Mouse (Mus musculus) embryonic stem cell, embryonic (primary cell): ENCODE results near the gene Gm37240.

Experiments used
- CTCF ChIA-PET, 4 experiments: fragments of 300-600 bp in 2 of 4; fragments of 350-600 bp in 2 of 4; sonication (Branson Sonifier 250); formaldehyde crosslinking; loops; one replicate each; lab custom pipeline; 2022; ENCODE audit warnings: inconsistent platforms in 2 of 4; lab: Charles Lee
- POLR2A ChIA-PET, 4 experiments: fragments of 300-600 bp in 2 of 4; fragments of 350-600 bp in 2 of 4; sonication (Branson Sonifier 250); formaldehyde crosslinking; loops; one replicate each; lab custom pipeline; 2022; ENCODE audit warnings: antibody characterized with exemption in 4 of 4, inconsistent platforms in 1 of 4; lab: Charles Lee

Gene Gm37240

DNA sequence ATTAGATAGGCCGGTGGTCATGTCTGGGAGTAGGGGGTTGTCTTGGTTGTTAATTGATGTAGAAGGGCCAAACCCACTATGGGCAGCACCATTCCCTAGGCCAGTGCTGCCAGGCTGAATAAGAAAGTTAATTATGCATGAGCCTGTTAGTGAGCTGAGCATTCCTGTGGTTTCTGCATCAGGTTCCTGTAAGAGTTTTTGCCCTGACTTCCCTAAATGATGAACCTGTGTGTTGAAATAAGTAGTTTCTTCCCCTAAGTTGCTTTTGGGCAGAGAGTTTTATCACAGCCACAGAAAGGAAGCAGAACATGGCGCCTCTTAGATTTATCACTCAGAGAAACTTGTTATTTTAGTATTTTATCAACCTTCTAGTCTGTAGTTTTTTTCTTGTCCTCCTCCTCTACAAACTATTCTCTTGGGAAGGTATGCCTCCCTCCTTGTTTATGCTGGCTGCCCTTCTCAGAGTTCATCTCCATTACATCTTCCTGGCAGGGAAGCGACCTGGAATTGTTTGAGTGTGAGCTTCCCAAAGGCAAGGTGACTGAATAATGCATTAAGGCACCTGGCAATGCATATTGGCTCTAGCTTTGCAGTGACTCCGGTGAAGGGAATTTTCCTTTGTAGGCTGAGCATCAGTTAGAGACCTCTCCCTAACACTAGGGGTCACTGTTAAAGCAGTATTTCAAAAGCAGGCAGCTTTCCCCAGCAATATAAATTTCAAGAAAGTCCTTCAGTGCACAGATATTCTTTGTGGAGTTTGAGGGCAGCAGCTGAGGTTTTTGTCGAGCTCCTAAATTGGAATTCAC, 1272.1 kb downstream of the Gm37240 start:
- POLR2A ChIA-PET = interaction anchor here in 2 of 4 experiments (0.8 to 2.3 kb wide), 5 partner anchors 12 to 50 kb away, joined by 3 to 8 read pairs (median 4); partner anchors contain the start of gene Tmem154 (in 1 of the 2)
- CTCF ChIA-PET = interaction anchor here (0.5 to 1.9 kb wide), 39 partner anchors 8 to 439 kb away, joined by 3 to 14 read pairs (median 3); partner anchors contain the start of gene Arfip1 (in 1 of the 4)

DNA sequence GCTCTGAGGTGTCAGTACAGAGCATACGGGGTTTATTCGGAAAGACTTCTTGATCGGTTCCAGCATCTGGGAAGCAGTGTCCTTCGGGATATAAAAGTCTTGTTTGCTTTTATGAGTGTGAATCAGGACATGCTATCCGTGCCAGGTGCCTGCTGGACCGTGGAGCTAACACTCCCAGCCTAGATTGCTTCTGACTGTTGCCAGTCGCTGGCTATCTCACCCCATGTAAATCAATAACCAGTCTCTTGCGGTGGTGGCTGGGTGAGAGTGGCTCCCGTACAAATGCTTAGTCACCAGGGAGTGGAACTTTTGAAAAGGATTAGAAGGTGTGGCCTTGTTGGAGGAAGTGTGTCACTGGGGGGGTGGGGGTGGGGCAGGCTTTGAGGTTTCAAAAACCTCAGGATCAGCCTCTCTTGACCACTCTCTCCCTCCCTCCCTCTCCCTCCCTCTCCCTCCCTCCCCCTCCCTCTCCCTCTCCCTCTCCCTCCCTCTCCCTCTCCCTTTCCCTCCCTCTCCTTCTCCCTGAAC, 1277.1 kb downstream of the Gm37240 start:
- POLR2A ChIA-PET = interaction anchor here in 2 of 4 experiments (0.5 to 1.4 kb wide), 4 partner anchors 27 to 336 kb away, joined by 3 read pairs; no protein-coding TSS in a partner anchor
- CTCF ChIA-PET = no interaction called here

DNA sequence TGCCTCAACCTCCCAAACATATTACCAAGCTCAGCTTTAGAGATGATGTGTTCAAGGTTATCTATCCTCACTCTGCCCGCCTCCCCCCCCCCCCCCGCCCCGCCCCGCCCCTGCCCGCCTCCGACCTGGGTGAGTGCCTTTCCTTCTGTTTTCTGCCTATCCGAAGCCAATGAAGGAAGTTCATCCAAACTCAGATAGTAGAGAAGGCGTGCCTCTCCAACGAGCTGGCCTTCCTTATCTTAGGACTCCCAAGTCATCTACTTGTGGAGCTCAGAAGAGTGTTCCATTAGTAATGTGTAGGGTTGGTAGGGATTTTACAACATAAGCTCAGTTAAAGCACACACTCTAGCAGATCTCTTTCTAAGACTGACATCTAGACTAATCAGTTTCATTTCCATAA, 1284.1 kb downstream of the Gm37240 start:
- ChIA-PET POLR2A (interaction anchor here in 1 of 4 experiments (0.5 to 1.3 kb wide), 6 partner anchors 10 to 350 kb away, joined by 3 to 5 read pairs (median 4); partner anchors contain the start of gene Tigd4), CTCF (interaction anchor here in 3 of 4 experiments (0.6 to 1.2 kb wide), 3 partner anchors 12 to 289 kb away, joined by 3 to 7 read pairs (median 3); no protein-coding TSS in a partner anchor)

DNA sequence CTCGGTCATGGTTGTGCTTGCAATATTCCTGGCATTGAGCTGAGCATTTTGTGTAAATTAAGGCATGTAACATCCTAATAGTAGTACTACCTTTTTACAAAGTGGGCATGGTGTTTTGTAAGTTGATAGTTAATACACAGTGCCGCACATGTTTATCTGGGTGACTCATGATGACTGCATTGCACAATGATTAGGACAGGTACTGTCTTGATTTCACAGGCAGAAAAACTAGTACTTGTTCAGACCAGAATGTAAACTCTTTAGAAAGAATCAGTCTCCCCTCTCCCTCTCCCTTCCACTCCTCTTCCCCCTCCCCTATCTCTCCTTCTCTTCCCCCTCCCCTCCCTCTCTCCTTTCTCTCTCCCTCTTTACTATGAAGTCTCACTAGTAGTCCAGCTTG, 1284.6 kb downstream of the Gm37240 start:
- CTCF ChIA-PET = no interaction called here
- POLR2A ChIA-PET = interaction anchor here in 1 of 4 experiments (0.5 to 1.3 kb wide), 4 partner anchors 10 to 302 kb away, joined by 3 to 5 read pairs (median 4); partner anchors contain the start of gene Tigd4

DNA sequence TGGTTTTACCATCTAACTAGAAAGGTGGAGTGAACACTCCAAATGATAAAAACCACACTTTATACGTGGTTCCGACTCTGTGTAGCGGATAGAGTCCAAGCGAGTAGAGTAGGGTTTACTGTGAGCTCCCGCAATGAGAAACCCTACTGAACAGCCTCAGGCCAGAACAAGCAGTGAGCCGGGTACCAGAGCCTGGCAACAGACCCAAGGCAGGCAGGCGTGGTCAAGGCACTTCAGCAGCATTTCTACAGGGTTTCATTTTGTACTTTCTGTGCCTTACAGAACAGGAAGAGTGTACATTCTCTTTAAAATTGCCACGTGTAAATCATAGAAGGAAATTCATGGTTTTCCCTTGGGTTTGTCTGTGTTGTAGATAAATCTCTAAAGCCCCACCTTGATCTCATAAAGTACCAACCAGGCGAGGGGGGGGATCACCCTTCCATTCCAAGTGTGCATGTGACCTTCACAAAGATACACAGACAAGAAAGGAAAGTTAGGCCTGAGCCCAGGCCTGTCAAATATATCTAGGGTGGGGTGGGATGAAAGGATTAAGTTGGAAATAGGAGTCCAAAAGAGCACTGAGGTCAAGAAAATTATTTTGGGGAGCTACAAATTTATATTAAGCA, 1285.3 kb downstream of the Gm37240 start:
- CTCF ChIA-PET = no interaction called here
- POLR2A ChIA-PET = interaction anchor here in 2 of 4 experiments (0.6 to 1.3 kb wide), 2 partner anchors 13 to 287 kb away, joined by 3 to 4 read pairs; no protein-coding TSS in a partner anchor

DNA sequence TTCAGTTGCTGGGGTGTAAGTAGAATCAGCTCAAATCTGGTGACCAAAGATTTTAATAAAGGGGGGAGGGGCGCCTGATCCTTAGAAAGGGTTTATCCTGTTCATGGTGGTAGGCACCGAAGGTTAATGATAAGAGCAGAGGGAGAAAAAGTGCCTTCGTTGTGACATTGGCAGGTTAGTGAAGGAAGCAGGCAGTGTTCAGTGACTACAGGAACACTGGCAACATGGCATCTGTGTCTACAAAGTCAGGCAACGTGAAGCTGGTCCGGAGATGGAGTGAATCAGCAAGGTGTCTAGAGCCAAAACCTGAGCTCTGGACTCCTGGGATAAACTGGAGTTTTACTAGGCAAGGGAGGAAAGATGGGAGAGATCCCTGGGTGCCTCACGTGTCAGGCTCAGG, 1288.6 kb downstream of the Gm37240 start:
- ChIA-PET POLR2A (no interaction called here), CTCF (interaction anchor here in 1 of 4 experiments (0.5 kb wide), 1 partner anchor 115 kb away, joined by 5 read pairs; no protein-coding TSS in a partner anchor)

DNA sequence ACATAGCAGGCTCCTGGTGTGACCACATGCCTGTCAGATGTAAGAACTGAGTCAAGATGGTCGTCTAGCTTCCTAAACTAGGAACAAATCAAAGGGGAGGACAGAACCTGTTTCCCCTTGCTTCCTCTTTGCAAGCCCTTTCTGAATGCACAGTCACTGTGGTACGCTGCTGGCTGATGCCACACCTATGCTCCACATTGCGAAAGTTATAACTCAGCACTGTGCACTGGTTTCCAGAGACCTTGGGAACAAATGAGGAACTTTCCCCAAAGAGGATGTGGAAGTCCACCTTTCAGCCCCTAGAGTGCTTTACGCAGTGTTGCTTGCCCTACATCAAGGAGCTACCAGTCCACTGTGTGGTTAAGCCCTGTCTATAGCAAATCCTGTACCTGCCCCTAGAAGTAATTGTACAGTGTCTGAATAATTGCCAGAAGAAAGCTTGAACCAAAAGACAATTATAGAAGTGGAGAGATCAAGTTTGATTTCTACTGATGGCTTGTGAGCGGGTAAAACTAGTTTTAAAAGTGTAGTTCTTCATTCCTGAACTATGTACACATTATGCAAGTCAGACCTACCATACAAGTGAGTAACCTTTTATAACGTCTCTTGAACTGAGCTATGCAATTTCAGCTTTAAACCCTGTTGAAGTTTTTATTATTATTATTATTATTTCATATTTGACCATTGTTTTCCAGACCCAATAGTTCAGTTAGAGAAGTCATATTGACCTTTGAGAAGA, 1289.2 kb downstream of the Gm37240 start:
- ChIA-PET POLR2A (no interaction called here), CTCF (interaction anchor here in 1 of 4 experiments (0.5 kb wide), 1 partner anchor 114 kb away, joined by 5 read pairs; no protein-coding TSS in a partner anchor)

DNA sequence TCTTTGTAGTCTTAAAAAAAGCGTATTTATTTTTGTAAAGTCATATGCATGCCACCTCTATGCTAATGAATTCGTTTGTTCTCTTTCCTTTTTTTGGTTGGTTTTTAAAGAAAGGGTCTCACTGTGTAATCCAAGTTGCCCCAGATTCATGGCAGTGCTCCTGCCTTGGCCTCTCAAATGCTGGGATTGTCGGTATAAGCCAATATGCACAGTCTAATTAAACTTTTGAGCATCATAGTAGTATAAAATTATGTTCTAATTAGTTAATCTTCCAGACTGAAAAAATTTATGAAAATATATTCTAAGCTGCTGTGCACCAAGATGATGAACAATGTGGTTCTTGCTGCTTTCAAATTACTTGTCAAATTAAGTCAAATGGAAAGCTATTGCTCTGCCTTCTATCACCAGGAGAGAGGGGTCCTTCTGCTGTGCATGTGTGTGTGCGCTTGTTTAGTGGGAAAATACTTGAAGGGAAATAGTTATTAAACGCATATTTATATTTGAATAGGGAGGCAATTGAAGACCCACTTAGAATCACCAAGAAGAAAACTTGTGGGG, 1291.6 kb downstream of the Gm37240 start:
- ChIA-PET CTCF (interaction anchor here in 1 of 4 experiments (2.0 kb wide), 1 partner anchor 20 kb away, joined by 4 read pairs; no protein-coding TSS in a partner anchor), POLR2A (interaction anchor here in 2 of 4 experiments (0.7 to 0.9 kb wide), 2 partner anchors 54 to 249 kb away, joined by 3 to 5 read pairs; no protein-coding TSS in a partner anchor)

DNA sequence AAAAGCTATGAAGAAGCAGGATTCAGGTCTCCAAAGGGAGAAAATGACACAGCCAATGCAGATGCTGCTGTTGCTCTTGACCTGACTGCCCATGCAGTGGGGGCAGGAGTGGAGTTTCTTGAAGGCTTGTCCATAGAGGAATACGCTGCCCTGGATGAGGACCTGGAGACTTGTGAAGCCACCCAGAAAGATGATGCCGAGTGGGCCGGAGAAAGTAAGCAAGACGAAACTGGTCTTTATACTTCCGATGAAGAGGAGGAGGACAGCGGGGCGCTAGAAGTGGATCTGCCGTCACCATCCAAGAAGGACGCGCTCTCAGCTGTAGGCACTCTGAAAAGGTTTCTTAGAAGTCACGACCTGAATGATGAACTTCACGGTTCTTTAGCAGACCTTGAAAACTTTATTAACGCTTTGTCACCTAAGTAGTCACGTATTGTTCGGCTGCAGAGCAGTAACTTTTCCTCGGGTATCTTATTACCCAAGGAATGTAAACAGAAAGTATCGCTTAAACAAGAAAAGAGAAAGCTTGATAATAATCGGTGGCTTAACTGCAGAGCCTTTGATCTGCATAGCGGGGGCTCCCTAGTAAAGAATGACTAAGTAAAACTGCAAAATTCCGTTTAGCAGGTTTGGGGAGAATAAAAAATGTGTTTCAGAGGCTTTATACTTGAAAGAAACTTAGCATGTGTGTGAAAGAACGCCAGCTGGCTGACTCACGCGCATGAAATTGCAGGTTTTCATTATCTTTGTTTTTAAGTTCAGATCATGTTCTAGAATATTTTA, 1292.2 kb downstream of the Gm37240 start:
- ChIA-PET POLR2A (interaction anchor here in 3 of 4 experiments (0.5 to 1.1 kb wide), 4 partner anchors 12 to 53 kb away, joined by 3 read pairs; partner anchors contain the start of gene Arfip1 (in 1 of the 3)), CTCF (interaction anchor here in 2 of 4 experiments (0.8 to 2.0 kb wide), 3 partner anchors 17 to 20 kb away, joined by 3 to 4 read pairs (median 3); no protein-coding TSS in a partner anchor)

DNA sequence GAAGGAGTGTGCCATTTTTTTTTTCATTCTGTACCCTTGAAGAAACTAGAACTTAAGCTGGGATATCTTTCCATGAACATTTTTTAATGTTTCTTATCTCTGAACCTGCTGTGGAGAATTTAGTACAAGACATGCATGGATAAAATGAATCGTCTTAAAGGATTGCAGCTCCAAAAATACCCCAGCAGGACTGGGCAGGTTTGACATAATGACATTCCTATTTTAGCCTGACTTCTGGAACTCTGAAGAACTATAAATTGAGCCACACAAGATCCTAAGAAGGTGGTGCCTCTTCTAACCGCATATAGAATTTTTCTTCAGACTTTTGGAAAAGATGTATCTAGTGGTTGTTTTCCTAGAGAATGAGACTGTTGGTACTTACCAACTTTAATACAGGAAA, 1294.0 kb downstream of the Gm37240 start, which contains the start of gene Tigd4:
Gene Tigd4 (plus strand): TSS at position 301 of the 400 bp plus-strand sequence.
- POLR2A ChIA-PET = interaction anchor here in 1 of 4 experiments (0.9 to 1.0 kb wide), 2 partner anchors 10 to 11 kb away, joined by 3 read pairs; partner anchors contain the start of gene Arfip1
- CTCF ChIA-PET = interaction anchor here in 1 of 4 experiments (0.6 to 0.7 kb wide), 2 partner anchors 258 to 1330 kb away, joined by 3 to 8 read pairs; no protein-coding TSS in a partner anchor

DNA sequence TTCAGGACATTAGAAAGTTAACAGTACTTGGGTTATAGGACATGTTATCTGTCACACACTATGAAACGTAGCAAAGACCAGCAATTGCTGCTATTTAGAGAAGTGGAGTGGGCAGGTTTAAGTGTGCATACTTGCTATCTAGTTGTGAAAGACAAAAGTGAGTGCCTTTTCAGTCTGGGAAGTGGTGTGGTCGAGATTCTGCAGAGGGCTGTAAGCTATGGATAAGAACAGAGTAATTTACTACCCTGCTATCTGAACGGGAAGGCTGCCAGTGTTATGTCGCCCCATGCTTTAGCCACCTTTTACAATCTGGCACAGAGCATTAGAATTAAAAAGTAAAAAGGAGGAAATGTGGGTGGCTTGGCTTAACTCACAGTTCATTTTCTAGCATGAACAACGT, 1300.6 kb downstream of the Gm37240 start:
- ChIA-PET POLR2A (no interaction called here), CTCF (no interaction called here)

DNA sequence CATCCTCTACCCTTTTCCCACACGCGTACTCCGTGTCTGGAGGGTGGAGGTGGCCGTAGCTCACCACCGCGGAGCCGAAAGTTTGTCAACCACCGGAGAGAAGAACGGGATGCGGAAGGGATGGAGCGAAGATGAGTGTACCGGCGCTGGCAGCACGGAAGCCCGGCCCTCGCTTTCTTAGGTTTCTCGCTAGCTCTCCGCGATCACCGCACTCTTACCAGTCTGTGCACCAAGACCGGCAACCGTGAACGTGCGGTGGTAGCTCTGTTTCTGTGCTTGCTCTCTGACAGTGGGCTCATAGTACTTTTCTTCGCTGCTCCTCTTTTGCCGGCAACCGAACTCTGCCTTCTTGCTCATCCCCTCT, 1304.4 kb downstream of the Gm37240 start:
- ChIA-PET POLR2A (interaction anchor here in 3 of 4 experiments (0.7 to 1.8 kb wide), 15 partner anchors 9 to 1305 kb away, joined by 3 to 6 read pairs (median 3); partner anchors contain the start of genes Glt28d2 (in 1 of the 3), Gm37240 (in 1 of the 3) and Tigd4 (in 1 of the 3)), CTCF (interaction anchor here in 3 of 4 experiments (0.6 to 1.6 kb wide), 3 partner anchors 21 to 260 kb away, joined by 3 to 5 read pairs (median 3); no protein-coding TSS in a partner anchor)

DNA sequence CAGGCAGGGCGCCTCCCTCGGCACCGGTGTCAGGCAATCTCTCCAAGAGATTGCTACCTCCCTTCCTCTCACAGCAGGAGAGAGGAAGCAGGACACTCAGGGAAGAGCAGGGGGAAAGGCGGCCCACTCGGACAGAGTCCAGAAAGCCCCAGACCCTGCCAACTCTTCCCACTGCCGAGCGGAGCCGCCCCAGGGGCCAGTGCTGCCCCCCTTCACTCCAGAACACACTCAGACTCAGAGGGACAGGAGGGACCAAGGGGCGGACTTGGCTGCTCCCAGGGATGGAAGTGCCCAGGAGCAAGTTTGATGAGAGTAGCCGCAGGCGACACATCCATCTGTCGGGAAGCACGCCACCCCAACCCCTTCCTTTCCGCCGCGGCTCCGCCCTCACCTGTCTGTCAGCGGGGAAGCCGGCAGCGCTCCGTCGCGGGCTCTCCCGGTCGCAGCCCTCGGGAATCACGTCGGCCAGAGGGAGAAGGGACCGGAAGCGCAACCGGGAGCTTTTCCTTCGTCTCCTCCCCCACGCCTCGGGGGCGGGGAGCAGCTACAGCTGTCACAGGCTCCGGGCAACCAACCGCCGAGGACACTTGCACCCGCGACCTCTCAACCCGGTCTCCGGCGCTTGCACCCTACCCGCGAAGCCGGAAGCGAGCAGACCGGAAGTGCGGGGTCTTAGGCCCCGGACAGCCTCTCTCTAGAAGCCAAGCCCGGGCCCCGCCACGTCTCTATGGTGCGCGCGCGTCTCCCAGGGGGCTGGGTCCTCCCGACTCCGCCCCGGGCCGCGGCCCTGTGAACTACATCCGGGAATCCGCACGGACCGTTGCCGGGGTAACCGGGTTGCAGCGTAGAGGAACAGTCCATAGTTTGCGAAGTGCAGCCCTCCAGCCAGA, 1305.0 kb downstream of the Gm37240 start, which contains the start of gene Arfip1:
Gene Arfip1 (minus strand): TSS at position 603 of the 890 bp plus-strand sequence.
- CTCF ChIA-PET = interaction anchor here in 2 of 4 experiments (1.2 to 1.6 kb wide), 2 partner anchors 33 to 261 kb away, joined by 3 to 5 read pairs; no protein-coding TSS in a partner anchor

DNA sequence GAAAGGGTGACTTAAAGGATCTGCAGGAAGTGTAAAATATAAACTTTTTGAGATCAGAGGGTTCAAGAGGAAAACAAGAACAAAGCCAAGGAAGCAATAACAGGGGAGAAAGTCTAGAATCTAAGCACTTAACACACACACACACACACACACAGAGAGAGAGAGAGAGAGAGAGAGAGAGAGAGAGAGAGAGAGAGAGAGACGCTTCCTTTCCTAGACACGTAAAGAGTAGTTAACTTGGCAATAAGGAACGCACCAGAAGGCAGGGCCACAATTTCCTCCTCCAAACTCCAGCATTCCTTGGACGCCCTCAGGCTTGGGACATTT, 1305.7 kb downstream of the Gm37240 start:
- ChIA-PET CTCF (no interaction called here), POLR2A (interaction anchor here in 1 of 4 experiments (1.4 kb wide), 1 partner anchor 72 kb away, joined by 4 read pairs; no protein-coding TSS in a partner anchor)

More for the DNA sequence above, 1305.0 kb downstream of the Gm37240 start, which contains the start of gene Arfip1:
- POLR2A ChIA-PET = interaction anchor here in 3 of 4 experiments (0.7 to 1.8 kb wide), 12 partner anchors 9 to 1305 kb away, joined by 3 to 6 read pairs (median 3); partner anchors contain the start of genes Glt28d2 (in 1 of the 3), Gm37240 (in 1 of the 3) and Tigd4 (in 1 of the 3)

DNA sequence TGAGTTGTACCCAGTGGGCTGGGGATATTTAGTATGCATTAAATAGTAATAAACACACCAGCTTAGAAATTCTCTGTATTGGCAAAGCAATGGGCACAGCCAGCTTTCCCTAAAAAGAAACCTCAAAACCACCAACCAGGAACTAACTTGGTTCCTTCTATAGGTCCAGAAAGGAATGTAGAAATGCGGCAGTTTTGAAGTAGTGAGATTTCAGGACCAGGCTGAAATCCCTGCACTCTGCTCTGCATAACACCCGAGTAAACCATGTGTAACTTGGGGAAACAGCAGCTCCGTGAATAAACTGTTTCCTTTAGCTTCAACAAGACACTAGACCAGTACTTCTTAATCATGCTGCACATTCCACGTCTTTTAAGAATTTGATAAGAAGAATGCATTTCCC, 1306.6 kb downstream of the Gm37240 start:
- POLR2A ChIA-PET = interaction anchor here in 2 of 4 experiments (0.8 to 1.8 kb wide), 7 partner anchors 11 to 91 kb away, joined by 3 to 7 read pairs (median 3); no protein-coding TSS in a partner anchor
- CTCF ChIA-PET = no interaction called here
